Mouse (Mus musculus): ENCODE results near the gene Frmd4a.

DNA sequence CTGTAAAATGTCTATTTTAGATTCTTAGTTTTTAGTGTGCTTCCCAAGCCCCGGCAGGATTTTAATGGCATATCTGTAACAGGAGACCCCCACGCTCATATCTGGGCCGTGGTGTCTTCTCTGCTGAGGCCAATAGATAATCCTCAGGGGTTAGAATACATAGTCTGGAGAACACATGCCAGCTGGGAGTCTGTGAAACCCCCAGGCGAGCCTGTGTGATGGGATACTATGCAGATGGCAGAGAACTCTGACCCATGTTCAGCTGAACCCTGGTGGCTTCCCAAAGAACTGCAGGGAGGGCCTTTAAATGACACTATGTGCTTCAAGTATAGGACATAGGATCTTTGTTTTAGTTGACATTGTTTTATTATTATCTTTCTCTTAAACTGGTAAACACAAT, 235.8 kb downstream of the Frmd4a start:
- TF ChIP-seq CTCF (conservative IDR thresholded peaks at IDR 0.05; ENCODE audit: low read length) = peak; percentile 83
- TF ChIP-seq NANOG (IDR thresholded peaks at IDR 0.05; ENCODE audit: borderline replicate concordance, low read length) = no peak
